Mouse (Mus musculus): ENCODE results near the gene Tmem63c. TPM values are rescaled to one million over a fixed set of nuclear protein-coding genes. Genes with fewer than 3 reads are reported as not detected.
A peak's percentile ranks its signal among the peaks of the same experiment; 100 is the strongest.

Tmem63c gene
- total RNA-seq, 2 experiments from 2014 or later, result 41.7 to 43.8 TPM

- DNase-seq (ENCODE audit: extremely low spot score in 1 of 2, low spot score in 2 of 2), result no peak
- TF ChIP-seq CTCF (IDR thresholded peaks at IDR 0.05), result no peak
- Histone ChIP-seq H3K4me3 (peak overlapping the region; percentile 19), H3K27ac (peak overlapping the region; percentile 32; the same call in 1 of the 2 replicates)
- intact Hi-C loops (cut with DNase I), result no loop called here
Measured at GRCm38 (mm10) chr12:86988227-86988626, 32.9 kb upstream of the Tmem63c start.

- intact Hi-C loops (cut with DNase I), result no loop called here
- peak in 1 of 2 experiments; percentile 24 for DNase-seq (ENCODE audit: extremely low spot score in 1 of 2, low spot score in 2 of 2)
Measured at GRCm38 (mm10) chr12:86989378-86989777, 31.8 kb upstream of the Tmem63c start.

GRCm38 (mm10) chr12:86989890-86990754, 31.0 kb upstream of the Tmem63c start, which contains the start of gene Zdhhc22:
Gene Zdhhc22 (minus strand): TSS chr12:86990430.
- peak within 1 kb of the TSS; percentile 56 for H3K4me3 ChIP-seq
- intact Hi-C loops (cut with DNase I), result no loop called here
- H3K27ac ChIP-seq, result peak within 1 kb of the TSS; percentile 94
- TF ChIP-seq CTCF (IDR thresholded peaks at IDR 0.05), result peak; percentile 51
- peak; percentile 57 to 59 for DNase-seq (ENCODE audit: extremely low spot score in 1 of 2, low spot score in 2 of 2)

More at GRCm38 (mm10) chr12:86989378-86989777, 31.8 kb upstream of the Tmem63c start:
- Histone ChIP-seq H3K27ac (peak overlapping the region; percentile 94), H3K4me3 (peak overlapping the region; percentile 56)
- TF ChIP-seq CTCF (IDR thresholded peaks at IDR 0.05), result no peak

GRCm38 (mm10) chr12:86990755-86991110, 30.4 kb upstream of the Tmem63c start:
- no peak for TF ChIP-seq CTCF (IDR thresholded peaks at IDR 0.05)
- Histone ChIP-seq H3K27ac (peak overlapping the region; percentile 94), H3K4me3 (peak overlapping the region; percentile 56)
- intact Hi-C loops (cut with DNase I), result no loop called here
- no peak for DNase-seq (ENCODE audit: extremely low spot score in 1 of 2, low spot score in 2 of 2)

GRCm38 (mm10) chr12:86994166-86994565, 27.0 kb upstream of the Tmem63c start:
- DNase-seq (ENCODE audit: extremely low spot score in 1 of 2, low spot score in 2 of 2), result no peak
- TF ChIP-seq CTCF (IDR thresholded peaks at IDR 0.05), result no peak
- H3K27ac ChIP-seq, result no peak overlapping the region
- no peak overlapping the region for H3K4me3 ChIP-seq
- intact Hi-C loops (cut with DNase I), result no loop called here

- TF ChIP-seq CTCF (IDR thresholded peaks at IDR 0.05), result no peak
- DNase-seq (ENCODE audit: extremely low spot score in 1 of 2, low spot score in 2 of 2), result no peak
- Histone ChIP-seq H3K27ac (no peak overlapping the region), H3K4me3 (no peak overlapping the region)
- intact Hi-C loops (cut with DNase I), result no loop called here
Measured at GRCm38 (mm10) chr12:86994776-86995175, 26.4 kb upstream of the Tmem63c start.

GRCm38 (mm10) chr12:86995931-86996330, 25.2 kb upstream of the Tmem63c start:
- H3K27ac ChIP-seq, result no peak overlapping the region
- H3K4me3 ChIP-seq, result no peak overlapping the region
- no peak for DNase-seq (ENCODE audit: extremely low spot score in 1 of 2, low spot score in 2 of 2)
- intact Hi-C loops (cut with DNase I), result no loop called here
- no peak for TF ChIP-seq CTCF (IDR thresholded peaks at IDR 0.05)

- no peak for DNase-seq (ENCODE audit: extremely low spot score in 1 of 2, low spot score in 2 of 2)
- intact Hi-C loops (cut with DNase I), result no loop called here
- H3K4me3 ChIP-seq, result no peak overlapping the region
- TF ChIP-seq CTCF (IDR thresholded peaks at IDR 0.05), result peak; percentile 37
- H3K27ac ChIP-seq, result no peak overlapping the region
Measured at GRCm38 (mm10) chr12:86998699-86999098, 22.4 kb upstream of the Tmem63c start.

- TF ChIP-seq CTCF (IDR thresholded peaks at IDR 0.05), result peak; percentile 53
Measured at GRCm38 (mm10) chr12:86999283-86999820, 21.8 kb upstream of the Tmem63c start.

GRCm38 (mm10) chr12:87000151-87000839, 20.8 kb upstream of the Tmem63c start:
- peak; percentile 41 for TF ChIP-seq CTCF (IDR thresholded peaks at IDR 0.05)
- intact Hi-C loops (cut with DNase I), result loop anchor here (1.0 kb wide), 1 partner anchor 52 kb away; no protein-coding TSS in a partner anchor
- Histone ChIP-seq H3K27ac (no peak overlapping the region), H3K4me3 (no peak overlapping the region)
- no peak for DNase-seq (ENCODE audit: extremely low spot score in 1 of 2, low spot score in 2 of 2)

More at GRCm38 (mm10) chr12:86999283-86999820, 21.8 kb upstream of the Tmem63c start:
- no peak overlapping the region for H3K4me3 ChIP-seq
- H3K27ac ChIP-seq, result no peak overlapping the region
- DNase-seq (ENCODE audit: extremely low spot score in 1 of 2, low spot score in 2 of 2), result no peak
- intact Hi-C loops (cut with DNase I), result no loop called here

- TF ChIP-seq CTCF (IDR thresholded peaks at IDR 0.05), result no peak
- DNase-seq (ENCODE audit: extremely low spot score in 1 of 2, low spot score in 2 of 2), result no peak
- intact Hi-C loops (cut with DNase I), result loop anchor here (1.0 kb wide), 1 partner anchor 51 kb away; no protein-coding TSS in a partner anchor
- Histone ChIP-seq H3K4me3 (no peak overlapping the region), H3K27ac (no peak overlapping the region)
Measured at GRCm38 (mm10) chr12:87000840-87001176, 20.3 kb upstream of the Tmem63c start.

- Histone ChIP-seq H3K27ac (no peak overlapping the region), H3K4me3 (no peak overlapping the region)
- no peak for DNase-seq (ENCODE audit: extremely low spot score in 1 of 2, low spot score in 2 of 2)
- TF ChIP-seq CTCF (IDR thresholded peaks at IDR 0.05), result no peak
- intact Hi-C loops (cut with DNase I), result no loop called here
Measured at GRCm38 (mm10) chr12:87002209-87002608, 18.9 kb upstream of the Tmem63c start.
